Mouse (Mus musculus): ENCODE results near the gene Plpp3.

DNA sequence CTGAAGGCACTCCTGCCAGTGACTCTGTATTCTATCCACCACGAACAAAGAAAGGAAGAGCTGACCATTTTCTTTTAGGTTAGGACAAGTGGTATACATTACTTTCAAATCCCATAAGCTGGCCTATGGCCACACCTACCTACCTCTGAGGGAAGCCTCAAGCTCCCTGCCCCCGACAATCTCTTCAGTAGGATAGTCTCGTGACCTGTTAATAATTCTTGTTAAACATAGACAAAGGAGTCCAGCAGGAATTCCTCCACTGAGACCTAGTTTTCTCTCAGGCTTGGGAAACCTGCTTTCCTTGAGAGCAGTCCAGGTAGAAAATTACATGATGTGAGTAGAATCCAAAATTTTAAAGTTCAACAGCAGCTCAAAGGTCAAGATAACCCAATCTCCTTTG lies 93.8 kb downstream of the Plpp3 start:
- no peak for TF ChIP-seq GATA1 (IDR thresholded peaks at IDR 0.05; ENCODE audit: borderline replicate concordance, low read length)
- TF ChIP-seq FLI1 (IDR thresholded peaks at IDR 0.05; ENCODE audit: low read length) = no peak
